Mouse (Mus musculus): ENCODE measurements at regions not wholly inside any gene's neighbourhood (a gene's known extent, or its start where the extent isn't known, plus 50 kb on each side); places are given as distances from the start of the nearest gene placed in this dataset.

DNA sequence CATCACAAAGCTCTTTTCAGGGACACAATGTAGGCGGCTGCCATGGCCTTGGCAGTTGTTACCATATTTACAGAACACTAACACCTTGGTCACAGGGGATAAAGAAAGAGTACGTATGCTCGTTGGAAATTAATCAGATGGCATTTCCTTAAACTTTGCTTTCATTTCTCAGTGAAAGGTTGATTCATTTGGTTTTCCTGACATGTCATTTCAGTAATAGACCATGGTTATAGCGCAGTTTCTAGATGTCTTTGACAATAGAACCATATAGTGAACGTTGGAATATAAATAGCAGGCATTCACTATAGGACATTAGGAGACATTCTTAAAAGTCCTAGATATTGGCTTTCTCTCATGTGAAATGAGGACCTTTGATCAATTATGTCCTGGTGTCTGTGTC lies 532.2 kb upstream of the A1bg start:
- H3ac ChIP-seq (ENCODE audit: control insufficient read depth, insufficient read length): no peak overlapping the region
- H3K36me3 ChIP-seq (ENCODE audit: control insufficient read depth, insufficient read depth): no peaks in the 10 kb centered on the region
- no peaks in the 10 kb centered on the region for H3K27me3 ChIP-seq (ENCODE audit: control insufficient read depth, insufficient read depth, insufficient read length)
- no peak overlapping the region for H3K4me2 ChIP-seq (ENCODE audit: low read depth)
- TF ChIP-seq CEBPB (IDR thresholded peaks at IDR 0.05; ENCODE audit: insufficient read depth, poor library complexity, severe bottlenecking) (no peak), SRF (IDR thresholded peaks at IDR 0.05; ENCODE audit: control insufficient read depth, insufficient read length, low read depth) (no peak), REST (IDR thresholded peaks at IDR 0.05; ENCODE audit: insufficient read depth, insufficient read length) (no peak), USF1 (IDR thresholded peaks at IDR 0.05; ENCODE audit: low read depth) (no peak), POLR2AphosphoS2 (IDR thresholded peaks at IDR 0.05; ENCODE audit: insufficient read length, low read depth) (no peak), MYOD1 (IDR thresholded peaks at IDR 0.05; ENCODE audit: control insufficient read depth in 1 of 3, insufficient read length in 2 of 3, low read depth in 2 of 3) (no peak), POLR2A (IDR thresholded peaks at IDR 0.05; ENCODE audit: insufficient read length, low read depth) (no peak), E2F4 (IDR thresholded peaks at IDR 0.05; ENCODE audit: insufficient read depth) (no peak)
- no peak overlapping the region for H3K4me3 ChIP-seq
- no peaks in the 10 kb centered on the region for H3K79me2 ChIP-seq (ENCODE audit: control insufficient read depth, insufficient read depth)

- TF ChIP-seq TCF12 (IDR thresholded peaks at IDR 0.05; ENCODE audit: insufficient read depth, poor library complexity, severe bottlenecking): no peak
- no peak for TF ChIP-seq MAX (IDR thresholded peaks at IDR 0.05; ENCODE audit: low read depth)
- no peak for TF ChIP-seq E2F4 (IDR thresholded peaks at IDR 0.05; ENCODE audit: insufficient read depth)
- no peak for TF ChIP-seq POLR2AphosphoS2 (IDR thresholded peaks at IDR 0.05; ENCODE audit: insufficient read length, low read depth)
- TF ChIP-seq POLR2A (IDR thresholded peaks at IDR 0.05; ENCODE audit: insufficient read length, low read depth): no peak
- no peak for TF ChIP-seq MYOG (IDR thresholded peaks at IDR 0.05; ENCODE audit: control insufficient read depth in 1 of 3, insufficient read depth in 1 of 3, insufficient read length in 2 of 3, low read depth in 2 of 3)
- TF ChIP-seq MYOD1 (IDR thresholded peaks at IDR 0.05; ENCODE audit: control insufficient read depth in 1 of 3, insufficient read length in 2 of 3, low read depth in 2 of 3): no peak
- TF ChIP-seq SRF (IDR thresholded peaks at IDR 0.05; ENCODE audit: control insufficient read depth, insufficient read length, low read depth): no peak
- no peak for TF ChIP-seq REST (IDR thresholded peaks at IDR 0.05; ENCODE audit: insufficient read depth, insufficient read length)
- TF ChIP-seq USF1 (IDR thresholded peaks at IDR 0.05; ENCODE audit: low read depth): no peak
- no peak for TF ChIP-seq CEBPB (IDR thresholded peaks at IDR 0.05; ENCODE audit: insufficient read depth, poor library complexity, severe bottlenecking)
- no peak for TF ChIP-seq TCF3 (IDR thresholded peaks at IDR 0.05; ENCODE audit: insufficient read length, low read depth)
- Histone ChIP-seq H3K4me3 (no peak overlapping the region), H3K27me3 (ENCODE audit: control insufficient read depth, insufficient read depth, insufficient read length) (no peaks in the 10 kb centered on the region), H3ac (ENCODE audit: control insufficient read depth, insufficient read length) (no peak overlapping the region), H3K36me3 (ENCODE audit: control insufficient read depth, insufficient read depth) (no peaks in the 10 kb centered on the region), H3K79me2 (ENCODE audit: control insufficient read depth, insufficient read depth) (no peaks in the 10 kb centered on the region), H3K4me2 (ENCODE audit: low read depth) (no peak overlapping the region)
Observed at GRCm38 (mm10) chr15:61454350-61454671, 531.5 kb upstream of the A1bg start.

- H3K79me2 ChIP-seq (ENCODE audit: control insufficient read depth, insufficient read depth): no peaks in the 10 kb centered on the region
- no peaks in the 10 kb centered on the region for H3K27me3 ChIP-seq (ENCODE audit: control insufficient read depth, insufficient read depth, insufficient read length)
- no peak overlapping the region for H3K4me3 ChIP-seq
- H3K4me2 ChIP-seq (ENCODE audit: low read depth): no peak overlapping the region
- TF ChIP-seq TCF12 (IDR thresholded peaks at IDR 0.05; ENCODE audit: insufficient read depth, poor library complexity, severe bottlenecking) (no peak), CEBPB (IDR thresholded peaks at IDR 0.05; ENCODE audit: insufficient read depth, poor library complexity, severe bottlenecking) (no peak), MYOG (IDR thresholded peaks at IDR 0.05; ENCODE audit: control insufficient read depth in 1 of 3, insufficient read depth in 1 of 3, insufficient read length in 2 of 3, low read depth in 2 of 3) (no peak), POLR2A (IDR thresholded peaks at IDR 0.05; ENCODE audit: insufficient read length, low read depth) (no peak), USF1 (IDR thresholded peaks at IDR 0.05; ENCODE audit: low read depth) (no peak), E2F4 (IDR thresholded peaks at IDR 0.05; ENCODE audit: insufficient read depth) (no peak), TCF3 (IDR thresholded peaks at IDR 0.05; ENCODE audit: insufficient read length, low read depth) (no peak), MAX (IDR thresholded peaks at IDR 0.05; ENCODE audit: low read depth) (no peak), SRF (IDR thresholded peaks at IDR 0.05; ENCODE audit: control insufficient read depth, insufficient read length, low read depth) (no peak), REST (IDR thresholded peaks at IDR 0.05; ENCODE audit: insufficient read depth, insufficient read length) (no peak), POLR2AphosphoS2 (IDR thresholded peaks at IDR 0.05; ENCODE audit: insufficient read length, low read depth) (no peak), MYOD1 (IDR thresholded peaks at IDR 0.05; ENCODE audit: control insufficient read depth in 1 of 3, insufficient read length in 2 of 3, low read depth in 2 of 3) (no peak)
- H3K36me3 ChIP-seq (ENCODE audit: control insufficient read depth, insufficient read depth): no peaks in the 10 kb centered on the region
- no peak overlapping the region for H3ac ChIP-seq (ENCODE audit: control insufficient read depth, insufficient read length)
Observed at GRCm38 (mm10) chr15:61453656-61454349, 531.0 kb upstream of the A1bg start.

- Histone ChIP-seq H3K79me2 (ENCODE audit: control insufficient read depth, insufficient read depth) (no peaks in the 10 kb centered on the region), H3K4me2 (ENCODE audit: low read depth) (no peak overlapping the region), H3K4me3 (no peak overlapping the region), H3ac (ENCODE audit: control insufficient read depth, insufficient read length) (no peak overlapping the region), H3K27me3 (ENCODE audit: control insufficient read depth, insufficient read depth, insufficient read length) (no peaks in the 10 kb centered on the region), H3K36me3 (ENCODE audit: control insufficient read depth, insufficient read depth) (no peaks in the 10 kb centered on the region)
- no peak for TF ChIP-seq MYOG (IDR thresholded peaks at IDR 0.05; ENCODE audit: control insufficient read depth in 1 of 3, insufficient read depth in 1 of 3, insufficient read length in 2 of 3, low read depth in 2 of 3)
- no peak for TF ChIP-seq REST (IDR thresholded peaks at IDR 0.05; ENCODE audit: insufficient read depth, insufficient read length)
- no peak for TF ChIP-seq POLR2AphosphoS2 (IDR thresholded peaks at IDR 0.05; ENCODE audit: insufficient read length, low read depth)
- no peak for TF ChIP-seq USF1 (IDR thresholded peaks at IDR 0.05; ENCODE audit: low read depth)
Observed at GRCm38 (mm10) chr15:61450217-61450616, 527.4 kb upstream of the A1bg start.

DNA sequence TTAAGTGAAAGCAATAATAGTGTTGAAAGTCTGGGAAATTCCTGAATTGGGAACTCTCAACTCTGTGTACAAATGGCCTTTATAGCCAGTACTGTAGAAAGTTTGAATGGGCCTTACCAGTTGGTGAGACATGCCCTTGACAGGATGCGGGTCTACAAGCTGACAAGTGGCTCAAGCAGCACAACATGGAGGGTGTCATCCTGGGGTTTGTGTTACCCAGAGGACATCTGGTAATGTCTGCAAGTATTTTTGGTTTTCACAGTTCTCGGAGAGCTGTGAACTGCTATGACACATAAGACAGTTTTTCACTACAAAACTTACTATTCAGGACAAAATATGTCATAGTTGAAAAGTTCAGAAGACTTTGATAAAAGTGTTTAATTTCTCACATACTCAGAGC lies 525.7 kb upstream of the A1bg start:
- Histone ChIP-seq H3K36me3 (ENCODE audit: control insufficient read depth, insufficient read depth) (no peaks in the 10 kb centered on the region), H3ac (ENCODE audit: control insufficient read depth, insufficient read length) (no peak overlapping the region), H3K4me2 (ENCODE audit: low read depth) (no peak overlapping the region), H3K79me2 (ENCODE audit: control insufficient read depth, insufficient read depth) (no peaks in the 10 kb centered on the region), H3K4me3 (no peak overlapping the region), H3K27me3 (ENCODE audit: control insufficient read depth, insufficient read depth, insufficient read length) (no peaks in the 10 kb centered on the region)
- TF ChIP-seq MAX (IDR thresholded peaks at IDR 0.05; ENCODE audit: low read depth) (no peak), TCF3 (IDR thresholded peaks at IDR 0.05; ENCODE audit: insufficient read length, low read depth) (no peak), MYOG (IDR thresholded peaks at IDR 0.05; ENCODE audit: control insufficient read depth in 1 of 3, insufficient read depth in 1 of 3, insufficient read length in 2 of 3, low read depth in 2 of 3) (no peak), CEBPB (IDR thresholded peaks at IDR 0.05; ENCODE audit: insufficient read depth, poor library complexity, severe bottlenecking) (no peak), E2F4 (IDR thresholded peaks at IDR 0.05; ENCODE audit: insufficient read depth) (no peak), SRF (IDR thresholded peaks at IDR 0.05; ENCODE audit: control insufficient read depth, insufficient read length, low read depth) (no peak), USF1 (IDR thresholded peaks at IDR 0.05; ENCODE audit: low read depth) (no peak), POLR2A (IDR thresholded peaks at IDR 0.05; ENCODE audit: insufficient read length, low read depth) (no peak), POLR2AphosphoS2 (IDR thresholded peaks at IDR 0.05; ENCODE audit: insufficient read length, low read depth) (no peak)

Measured in myocyte (in vitro differentiated cells).